Mouse (Mus musculus): ENCODE data around the gene Grik4. TPM values are rescaled to one million over a fixed set of nuclear protein-coding genes. Genes with fewer than 3 reads are reported as not detected.

Gene Grik4
- polyA plus RNA-seq, 1 experiment from 2014 or later: 0.10 TPM

GRCm38 (mm10) chr9:42872885-42873284 is 71.4 kb downstream of the Grik4 start:
- DNase-seq (ENCODE audit: low spot score): no peak
- TF ChIP-seq EP300 (optimal IDR thresholded peaks at IDR 0.05) (no peak), CTCF (IDR thresholded peaks at IDR 0.05; ENCODE audit: low read depth) (no peak)
- no peak overlapping the region for H3K4me3 ChIP-seq (ENCODE audit: low read depth, low read length)
- H3K9me3 ChIP-seq (ENCODE audit: control insufficient read depth, low read length): no peaks in the 10 kb centered on the region
- no peak overlapping the region for H3K9ac ChIP-seq (ENCODE audit: low read length)
- WGBS: 81% methylated on average over 6 of the region's 6 CpGs
- no peaks in the 10 kb centered on the region for H3K36me3 ChIP-seq (ENCODE audit: control insufficient read depth, insufficient read depth, low read length)
- H3K4me1 ChIP-seq (replicated peaks; ENCODE audit: control insufficient read depth, insufficient read depth): no peaks in the 10 kb centered on the region
- H3K4me2 ChIP-seq (replicated peaks; ENCODE audit: low read depth): no peak overlapping the region
- H3K27ac ChIP-seq (replicated peaks): no peak overlapping the region
- ATAC-seq (ENCODE audit: low FRiP score, low TSS enrichment): no peak
- H3K27me3 ChIP-seq (ENCODE audit: control insufficient read depth, insufficient read depth, low read length): no peaks in the 10 kb centered on the region

- Histone ChIP-seq H3K9ac (ENCODE audit: low read length) (no peak overlapping the region), H3K27me3 (ENCODE audit: control insufficient read depth, insufficient read depth, low read length) (no peaks in the 10 kb centered on the region), H3K4me3 (ENCODE audit: low read depth, low read length) (no peak overlapping the region), H3K4me2 (replicated peaks; ENCODE audit: low read depth) (no peak overlapping the region), H3K36me3 (ENCODE audit: control insufficient read depth, insufficient read depth, low read length) (no peaks in the 10 kb centered on the region), H3K4me1 (replicated peaks; ENCODE audit: control insufficient read depth, insufficient read depth) (no peaks in the 10 kb centered on the region), H3K27ac (replicated peaks) (no peak overlapping the region), H3K9me3 (ENCODE audit: control insufficient read depth, low read length) (no peaks in the 10 kb centered on the region)
- ATAC-seq (ENCODE audit: low FRiP score, low TSS enrichment) (0 out of 2 replicates have a peak, but pooled peaks have one; percentile 40), DNase-seq (ENCODE audit: low spot score) (no peak)
- TF ChIP-seq CTCF (IDR thresholded peaks at IDR 0.05; ENCODE audit: low read depth) (peak; percentile 19), EP300 (optimal IDR thresholded peaks at IDR 0.05) (no peak)
- 73% methylated on average over 4 of the region's 4 CpGs for WGBS
Observed at GRCm38 (mm10) chr9:42871681-42872080, 72.6 kb downstream of the Grik4 start.

GRCm38 (mm10) chr9:42870257-42870656 is 74.0 kb downstream of the Grik4 start:
- no peak overlapping the region for H3K27ac ChIP-seq (replicated peaks)
- peaks cover 4% of the 10 kb centered on the region for H3K4me1 ChIP-seq (replicated peaks; ENCODE audit: control insufficient read depth, insufficient read depth)
- H3K9ac ChIP-seq (ENCODE audit: low read length): no peak overlapping the region
- H3K36me3 ChIP-seq (ENCODE audit: control insufficient read depth, insufficient read depth, low read length): no peaks in the 10 kb centered on the region
- no peak overlapping the region for H3K4me2 ChIP-seq (replicated peaks; ENCODE audit: low read depth)
- no peak for TF ChIP-seq EP300 (optimal IDR thresholded peaks at IDR 0.05)
- TF ChIP-seq CTCF (IDR thresholded peaks at IDR 0.05; ENCODE audit: low read depth): no peak
- no peaks in the 10 kb centered on the region for H3K9me3 ChIP-seq (ENCODE audit: control insufficient read depth, low read length)
- 48% methylated on average over 9 of the region's 9 CpGs for WGBS
- ATAC-seq (ENCODE audit: low FRiP score, low TSS enrichment): no peak
- H3K27me3 ChIP-seq (ENCODE audit: control insufficient read depth, insufficient read depth, low read length): no peaks in the 10 kb centered on the region
- H3K4me3 ChIP-seq (ENCODE audit: low read depth, low read length): no peak overlapping the region
- DNase-seq (ENCODE audit: low spot score): no peak

- no peak overlapping the region for H3K4me3 ChIP-seq (ENCODE audit: low read depth, low read length)
- no peak overlapping the region for H3K27ac ChIP-seq (replicated peaks)
- no peak overlapping the region for H3K4me2 ChIP-seq (replicated peaks; ENCODE audit: low read depth)
- TF ChIP-seq EP300 (optimal IDR thresholded peaks at IDR 0.05) (no peak), CTCF (IDR thresholded peaks at IDR 0.05; ENCODE audit: low read depth) (no peak)
- WGBS: 66% methylated on average over 10 of the region's 10 CpGs
- no peak for DNase-seq (ENCODE audit: low spot score)
- H3K4me1 ChIP-seq (replicated peaks; ENCODE audit: control insufficient read depth, insufficient read depth): peaks cover 5% of the 10 kb centered on the region
- H3K9ac ChIP-seq (ENCODE audit: low read length): no peak overlapping the region
- H3K27me3 ChIP-seq (ENCODE audit: control insufficient read depth, insufficient read depth, low read length): no peaks in the 10 kb centered on the region
- no peaks in the 10 kb centered on the region for H3K36me3 ChIP-seq (ENCODE audit: control insufficient read depth, insufficient read depth, low read length)
- H3K9me3 ChIP-seq (ENCODE audit: control insufficient read depth, low read length): no peaks in the 10 kb centered on the region
- ATAC-seq (ENCODE audit: low FRiP score, low TSS enrichment): no peak
Observed at GRCm38 (mm10) chr9:42868508-42868907, 75.8 kb downstream of the Grik4 start.

GRCm38 (mm10) chr9:42866650-42867049 is 77.6 kb downstream of the Grik4 start:
- Histone ChIP-seq H3K27me3 (ENCODE audit: control insufficient read depth, insufficient read depth, low read length) (no peaks in the 10 kb centered on the region), H3K4me2 (replicated peaks; ENCODE audit: low read depth) (no peak overlapping the region), H3K4me3 (ENCODE audit: low read depth, low read length) (no peak overlapping the region), H3K36me3 (ENCODE audit: control insufficient read depth, insufficient read depth, low read length) (no peaks in the 10 kb centered on the region), H3K4me1 (replicated peaks; ENCODE audit: control insufficient read depth, insufficient read depth) (peaks cover 5% of the 10 kb centered on the region), H3K9me3 (ENCODE audit: control insufficient read depth, low read length) (no peaks in the 10 kb centered on the region), H3K9ac (ENCODE audit: low read length) (no peak overlapping the region), H3K27ac (replicated peaks) (no peak overlapping the region)
- DNase-seq (ENCODE audit: low spot score) (no peak), ATAC-seq (ENCODE audit: low FRiP score, low TSS enrichment) (no peak)
- WGBS: 86% methylated on average over 4 of the region's 4 CpGs
- no peak for TF ChIP-seq CTCF (IDR thresholded peaks at IDR 0.05; ENCODE audit: low read depth)
- no peak for TF ChIP-seq EP300 (optimal IDR thresholded peaks at IDR 0.05)

- no peak overlapping the region for H3K9ac ChIP-seq (ENCODE audit: low read length)
- no peaks in the 10 kb centered on the region for H3K27me3 ChIP-seq (ENCODE audit: control insufficient read depth, insufficient read depth, low read length)
- no peak overlapping the region for H3K27ac ChIP-seq (replicated peaks)
- H3K36me3 ChIP-seq (ENCODE audit: control insufficient read depth, insufficient read depth, low read length): no peaks in the 10 kb centered on the region
- peak; percentile 77 for ATAC-seq (ENCODE audit: low FRiP score, low TSS enrichment)
- no peaks in the 10 kb centered on the region for H3K9me3 ChIP-seq (ENCODE audit: control insufficient read depth, low read length)
- H3K4me1 ChIP-seq (replicated peaks; ENCODE audit: control insufficient read depth, insufficient read depth): peaks cover 5% of the 10 kb centered on the region
- H3K4me3 ChIP-seq (ENCODE audit: low read depth, low read length): no peak overlapping the region
- 27% methylated on average over 11 of the region's 11 CpGs for WGBS
- no peak overlapping the region for H3K4me2 ChIP-seq (replicated peaks; ENCODE audit: low read depth)
- no peak for TF ChIP-seq CTCF (IDR thresholded peaks at IDR 0.05; ENCODE audit: low read depth)
- DNase-seq (ENCODE audit: low spot score): peak; percentile 49
Observed at GRCm38 (mm10) chr9:42865036-42865829, 79.1 kb downstream of the Grik4 start.

Measured in stomach, postnatal 0 days (tissue).